Mouse (Mus musculus): ENCODE results near the gene Tbcd.

Gene Tbcd

DNA sequence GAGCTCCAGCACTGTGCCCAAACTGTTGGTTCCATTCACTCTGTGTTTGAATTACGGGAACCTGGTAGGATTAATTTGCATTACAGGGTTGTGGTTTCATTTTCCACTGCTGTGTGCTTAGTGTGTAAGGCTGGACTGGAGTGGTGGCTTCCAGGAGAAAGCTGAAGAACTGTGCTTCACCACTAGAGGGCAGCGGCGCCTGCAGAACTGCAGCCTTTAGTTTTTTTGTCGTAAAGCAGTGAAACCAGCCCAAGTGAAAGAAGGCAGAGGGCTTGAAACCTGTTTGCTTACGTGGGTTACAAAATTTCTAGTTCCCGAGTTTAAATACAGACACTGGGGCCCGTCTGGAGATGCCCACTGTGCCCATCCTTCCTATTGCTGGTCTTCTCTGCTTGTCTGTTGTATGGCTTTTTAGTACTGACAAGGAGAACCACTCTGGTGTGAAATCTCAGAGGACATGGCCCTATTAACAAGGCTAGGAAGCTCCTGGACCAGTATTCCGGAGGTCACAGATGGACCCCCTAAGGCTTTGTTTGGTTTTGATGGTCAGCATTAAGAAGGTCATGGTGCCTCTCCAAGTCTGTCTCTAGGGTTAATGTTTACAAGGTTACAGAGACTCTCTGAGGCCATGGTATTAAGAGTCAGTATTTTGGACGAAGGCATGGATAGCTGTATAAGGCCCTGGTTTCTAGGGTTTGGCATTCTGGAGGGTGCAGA is 24.1 kb downstream of the Tbcd start:
- peak; percentile 54 to 74 for DNase-seq (ENCODE audit: low spot score in 2 of 2)

GRCm38 (mm10) chr11:121479476-121480203 is 27.9 kb downstream of the Tbcd start:
- DNase-seq (ENCODE audit: low spot score in 2 of 2), result no peak

DNA sequence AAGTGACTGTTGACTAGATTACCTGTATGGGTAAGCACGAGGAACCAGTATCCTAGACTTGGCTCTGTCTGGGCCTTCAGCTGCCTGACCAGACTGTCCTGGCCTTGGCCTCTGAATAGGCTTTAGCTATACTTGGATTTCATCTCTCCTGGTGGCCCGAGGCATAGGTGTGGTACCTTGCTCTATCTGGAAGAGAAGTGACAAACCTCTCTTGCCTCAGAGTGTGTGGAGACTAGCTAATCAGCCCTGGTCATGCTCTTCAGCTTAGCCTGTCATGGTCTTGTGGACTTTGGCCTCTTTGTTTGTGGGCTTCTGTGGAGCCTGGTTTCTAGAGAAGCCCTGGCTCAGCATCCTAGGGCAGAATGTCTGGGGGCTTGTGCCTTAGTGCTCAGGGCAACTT is 29.4 kb downstream of the Tbcd start:
- DNase-seq (ENCODE audit: low spot score in 2 of 2), result no peak

GRCm38 (mm10) chr11:121485882-121486281 is 34.1 kb downstream of the Tbcd start:
- DNase-seq (ENCODE audit: low spot score in 2 of 2), result peak in 1 of 2 experiments; percentile 16

- DNase-seq (ENCODE audit: low spot score in 2 of 2), result no peak
These were observed 38.9 kb downstream of the Tbcd start for GRCm38 (mm10) chr11:121490651-121491050.

- no peak for DNase-seq (ENCODE audit: low spot score in 2 of 2)
These were observed 48.8 kb downstream of the Tbcd start for GRCm38 (mm10) chr11:121500595-121500994.

- DNase-seq (ENCODE audit: low spot score in 2 of 2), result no peak
These were observed 49.8 kb downstream of the Tbcd start for GRCm38 (mm10) chr11:121501525-121501924.

DNA sequence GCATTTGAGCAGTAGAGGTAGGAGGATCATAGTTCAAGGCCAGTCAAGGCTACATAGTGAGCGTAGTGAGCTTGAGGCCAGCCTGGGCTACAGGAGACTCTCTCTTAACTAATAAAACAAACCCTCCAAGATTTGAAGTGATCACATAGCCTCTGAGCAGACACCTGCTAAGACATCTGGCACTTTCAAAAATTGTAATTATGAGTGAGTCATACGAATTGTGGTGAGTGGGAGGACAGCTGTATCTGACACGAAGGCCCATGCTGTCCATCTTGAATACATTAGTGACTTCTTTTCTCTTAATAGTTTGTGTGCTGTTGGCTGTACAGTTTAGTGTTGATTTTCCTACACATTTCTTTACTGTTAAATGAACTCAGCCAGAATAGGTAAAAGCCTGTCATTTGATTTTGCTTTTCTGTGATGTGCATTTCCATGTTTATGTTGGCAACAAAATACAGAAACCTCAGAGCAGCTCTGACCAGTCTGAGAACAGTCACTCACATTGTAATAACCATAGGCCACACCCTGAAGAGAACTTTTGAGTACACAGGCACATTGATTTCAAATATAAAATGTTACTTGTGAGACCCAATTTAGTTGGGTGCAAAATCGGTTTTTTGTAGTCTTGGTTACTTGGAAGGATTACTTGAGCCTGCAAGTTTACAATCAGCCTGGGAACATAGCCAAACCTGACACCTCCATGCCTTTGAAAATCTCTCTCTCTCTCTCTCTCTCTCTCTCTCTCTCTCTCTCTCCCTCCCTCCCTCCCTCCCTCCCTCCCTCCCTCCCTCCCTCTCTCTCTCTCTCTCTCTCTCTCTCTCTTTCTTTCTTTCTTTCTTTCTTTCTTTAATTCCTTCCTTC is 50.5 kb downstream of the Tbcd start:
- DNase-seq (ENCODE audit: low spot score in 2 of 2), result no peak

GRCm38 (mm10) chr11:121508478-121508877 is 56.7 kb downstream of the Tbcd start:
- DNase-seq (ENCODE audit: low spot score in 2 of 2), result no peak

GRCm38 (mm10) chr11:121510512-121511246 is 58.9 kb downstream of the Tbcd start:
- no peak for DNase-seq (ENCODE audit: low spot score in 2 of 2)

GRCm38 (mm10) chr11:121512896-121513572 is 61.3 kb downstream of the Tbcd start:
- no peak for DNase-seq (ENCODE audit: low spot score in 2 of 2)

- no peak for DNase-seq (ENCODE audit: low spot score in 2 of 2)
These were observed 64.2 kb downstream of the Tbcd start for GRCm38 (mm10) chr11:121515996-121516395.

DNA sequence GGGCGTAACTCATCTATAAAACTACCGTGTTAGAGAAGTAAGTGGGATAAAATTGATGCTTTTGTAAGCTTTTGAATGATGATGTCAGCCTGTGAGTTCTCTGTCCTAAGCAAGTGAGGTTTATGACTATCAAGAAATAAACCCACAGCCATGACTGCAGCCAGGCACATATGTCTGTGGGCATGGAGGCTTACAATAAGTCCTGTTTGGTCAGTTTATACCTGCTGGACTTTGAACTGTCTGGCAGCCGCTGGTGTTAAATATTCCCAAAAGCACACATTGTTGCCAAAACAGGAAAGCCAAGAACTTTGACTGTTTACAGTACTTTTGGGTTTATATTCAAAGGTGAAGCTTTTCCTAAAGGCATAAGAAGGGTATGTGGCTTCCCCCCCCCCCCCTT is 65.2 kb downstream of the Tbcd start:
- DNase-seq (ENCODE audit: low spot score in 2 of 2), result no peak

- no peak for DNase-seq (ENCODE audit: low spot score in 2 of 2)
These were observed 66.1 kb downstream of the Tbcd start for GRCm38 (mm10) chr11:121517687-121518465.

GRCm38 (mm10) chr11:121519131-121519530 is 67.4 kb downstream of the Tbcd start, which contains the start of gene Zfp750:
Gene Zfp750, minus strand, starts transcription at chr11:121519333.
- DNase-seq (ENCODE audit: low spot score in 2 of 2), result no peak

DNA sequence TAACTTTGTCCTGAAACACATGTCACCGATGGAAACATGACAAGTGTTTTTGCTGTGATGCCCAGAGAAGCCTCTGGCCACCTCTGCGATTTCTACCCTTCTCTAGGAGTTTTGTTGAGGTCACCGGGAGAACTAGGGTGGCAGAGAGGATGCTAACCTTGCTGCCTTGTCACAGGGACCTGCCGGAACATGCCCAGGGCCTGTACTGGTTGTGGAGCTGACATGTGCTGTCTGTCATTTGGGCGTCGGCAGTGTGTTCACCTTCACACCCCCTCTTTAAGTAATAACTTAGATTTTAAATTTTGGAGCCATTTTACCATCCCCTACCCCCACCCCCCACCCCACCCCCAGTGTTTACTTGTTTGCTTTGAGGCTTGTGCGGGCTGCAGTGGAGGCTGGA is 68.0 kb downstream of the Tbcd start:
- DNase-seq (ENCODE audit: low spot score in 2 of 2), result no peak

- no peak for DNase-seq (ENCODE audit: low spot score in 2 of 2)
These were observed 69.0 kb downstream of the Tbcd start for GRCm38 (mm10) chr11:121520761-121521160.

- DNase-seq (ENCODE audit: low spot score in 2 of 2), result no peak
These were observed 70.5 kb downstream of the Tbcd start for GRCm38 (mm10) chr11:121522156-121522762.

GRCm38 (mm10) chr11:121524191-121524590 is 72.4 kb downstream of the Tbcd start:
- no peak for DNase-seq (ENCODE audit: low spot score in 2 of 2)

- no peak for DNase-seq (ENCODE audit: low spot score in 2 of 2)
These were observed 78.0 kb downstream of the Tbcd start for GRCm38 (mm10) chr11:121529747-121530146.

Data from spleen, postnatal 14 days (tissue).